Mouse (Mus musculus): ENCODE results near the gene Olfr1467.

The Olfr1467 gene

GRCm38 (mm10) chr19:13361936-13362335 is at the start of gene Olfr1467:
Gene Olfr1467 (plus strand): TSS chr19:13362236.
- DNase-seq (ENCODE audit: low spot score): no peak

DNA sequence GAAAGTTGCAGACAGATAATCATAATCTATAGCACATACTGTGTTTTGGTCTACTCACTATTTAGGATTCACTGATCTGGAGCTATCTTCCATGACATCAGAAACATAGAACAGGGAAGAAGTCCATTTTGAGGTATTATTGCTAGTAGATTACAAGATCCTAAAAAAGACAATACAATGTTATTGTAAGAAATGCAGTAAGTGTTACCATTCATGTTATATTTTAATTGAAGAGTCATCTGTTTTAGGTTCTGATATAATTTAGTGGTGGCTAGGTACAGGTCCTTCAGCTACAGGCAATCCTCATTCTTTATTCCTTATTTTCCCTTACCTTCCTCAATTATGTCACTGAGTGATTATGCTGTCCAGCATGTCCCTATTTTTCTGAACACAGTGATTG is 46.6 kb upstream of the Olfr1467 start, which contains the start of gene Olfr1465:
Olfr1465 (minus strand) TSS at position 101 of the 400 bp plus-strand sequence.
- DNase-seq (ENCODE audit: low spot score): no peak

- no peak for DNase-seq (ENCODE audit: low spot score)
Measured at GRCm38 (mm10) chr19:13338562-13338961, 23.5 kb upstream of the Olfr1467 start, which contains the start of gene Olfr1466. Gene Olfr1466 (plus strand): TSS chr19:13338862.

GRCm38 (mm10) chr19:13407549-13407948 is 45.5 kb downstream of the Olfr1467 start, which contains the start of gene Olfr1469:
Gene Olfr1469 (plus strand): TSS chr19:13407849.
- no peak for DNase-seq (ENCODE audit: low spot score)
